Mouse (Mus musculus): ENCODE measurements around the gene Gm26620. TPM values are rescaled to one million over a fixed set of nuclear protein-coding genes. Genes with fewer than 3 reads are reported as not detected.

Gm26620 gene
- polyA plus RNA-seq, 1 experiment from 2014 or later = 0.31 TPM

DNA sequence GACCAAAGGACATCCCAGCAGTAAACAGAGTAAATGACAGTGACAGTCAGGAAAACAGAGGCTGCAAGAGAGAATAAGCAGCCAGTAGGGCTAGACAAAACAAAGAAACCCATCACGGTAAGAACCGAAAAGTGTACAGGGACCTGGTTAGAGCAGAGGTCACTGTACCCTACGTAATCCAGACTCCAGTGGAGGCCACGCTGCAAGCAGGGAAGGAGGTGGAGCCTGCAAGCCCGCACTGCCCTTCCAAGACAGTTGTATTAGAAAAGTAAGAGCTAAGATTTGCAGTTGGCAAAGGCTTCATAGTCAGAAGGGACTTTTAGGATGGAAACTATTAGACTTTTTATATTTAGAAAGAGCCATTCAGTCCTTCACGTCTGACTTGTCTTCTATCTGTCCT is 42.1 kb downstream of the Gm26620 start:
- H3K27me3 ChIP-seq = no peaks in the 10 kb centered on the region

DNA sequence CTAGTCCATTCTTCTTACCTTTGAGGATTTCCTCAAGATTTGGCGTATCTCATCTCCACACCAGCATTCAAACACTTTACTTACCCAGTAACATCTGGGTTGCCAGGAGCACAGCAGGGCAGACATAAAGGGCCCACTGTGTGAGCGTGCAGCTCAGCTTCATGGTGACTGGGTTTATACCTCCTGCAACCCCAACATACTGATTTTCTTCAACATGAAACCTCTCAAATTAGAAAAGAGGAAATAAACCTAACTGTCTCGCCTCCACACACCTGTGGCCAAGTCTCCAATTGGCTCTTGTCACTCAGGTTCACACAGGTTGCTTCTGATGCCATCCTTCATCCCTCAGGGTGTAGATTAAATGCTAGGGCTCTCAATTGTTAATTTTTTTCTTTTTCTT is 42.5 kb downstream of the Gm26620 start, which contains the start of gene Fcrla:
Gene Fcrla (minus strand): TSS at position 206 of the 400 bp plus-strand sequence.
- H3K4me3 ChIP-seq (replicated peaks) = no peak within 1 kb of the TSS
- H3K4me2 ChIP-seq = no peak within 1 kb of the TSS
- no peaks in the 10 kb centered on the region for H3K4me1 ChIP-seq
- H3K27ac ChIP-seq = no peak within 1 kb of the TSS
- H3K27me3 ChIP-seq = no peaks in the 10 kb centered on the region
- H3K36me3 ChIP-seq = no peaks in the 10 kb centered on the region
- no peaks in the 10 kb centered on the region for H3K9me3 ChIP-seq (replicated peaks)
- H3K9ac ChIP-seq = no peak within 1 kb of the TSS
- 76% methylated on average over 3 of the region's 3 CpGs for WGBS
- no peak for ATAC-seq (replicated peaks; ENCODE audit: low FRiP score)

More for the DNA sequence above, 42.1 kb downstream of the Gm26620 start:
- Histone ChIP-seq H3K4me1 (no peaks in the 10 kb centered on the region), H3K9me3 (replicated peaks) (no peaks in the 10 kb centered on the region), H3K27ac (no peak overlapping the region), H3K4me3 (replicated peaks) (no peak overlapping the region), H3K9ac (no peak overlapping the region), H3K36me3 (no peaks in the 10 kb centered on the region), H3K4me2 (no peak overlapping the region)
- 53% methylated on average over 6 of the region's 6 CpGs for WGBS
- ATAC-seq (replicated peaks; ENCODE audit: low FRiP score) = no peak

DNA sequence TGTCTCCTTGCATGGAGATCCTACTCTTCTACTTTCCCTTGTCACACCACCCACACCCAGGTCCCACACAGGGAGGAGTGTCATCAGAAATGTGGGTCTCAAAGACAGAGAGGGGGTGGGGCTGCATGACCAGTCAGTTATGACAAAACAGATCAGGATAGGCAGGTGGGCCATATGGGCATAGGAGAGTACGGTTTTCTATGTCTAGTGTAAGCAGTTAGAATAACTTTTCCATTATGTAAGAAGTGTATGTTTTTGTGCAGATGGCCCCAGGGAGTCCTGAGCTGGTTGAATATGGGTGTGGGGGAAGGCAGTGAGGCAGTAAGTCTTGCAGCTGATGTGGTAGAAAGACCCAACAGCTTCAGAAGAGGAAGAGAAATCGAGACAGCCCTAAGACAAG is 43.6 kb downstream of the Gm26620 start:
- H3K9ac ChIP-seq = no peak overlapping the region
- no peaks in the 10 kb centered on the region for H3K4me1 ChIP-seq
- no peaks in the 10 kb centered on the region for H3K36me3 ChIP-seq
- ATAC-seq (replicated peaks; ENCODE audit: low FRiP score) = no peak
- no peak overlapping the region for H3K4me3 ChIP-seq (replicated peaks)
- WGBS = 80% methylated on average over 2 of the region's 2 CpGs
- no peak overlapping the region for H3K4me2 ChIP-seq
- H3K27me3 ChIP-seq = no peaks in the 10 kb centered on the region
- no peak overlapping the region for H3K27ac ChIP-seq
- H3K9me3 ChIP-seq (replicated peaks) = no peaks in the 10 kb centered on the region

DNA sequence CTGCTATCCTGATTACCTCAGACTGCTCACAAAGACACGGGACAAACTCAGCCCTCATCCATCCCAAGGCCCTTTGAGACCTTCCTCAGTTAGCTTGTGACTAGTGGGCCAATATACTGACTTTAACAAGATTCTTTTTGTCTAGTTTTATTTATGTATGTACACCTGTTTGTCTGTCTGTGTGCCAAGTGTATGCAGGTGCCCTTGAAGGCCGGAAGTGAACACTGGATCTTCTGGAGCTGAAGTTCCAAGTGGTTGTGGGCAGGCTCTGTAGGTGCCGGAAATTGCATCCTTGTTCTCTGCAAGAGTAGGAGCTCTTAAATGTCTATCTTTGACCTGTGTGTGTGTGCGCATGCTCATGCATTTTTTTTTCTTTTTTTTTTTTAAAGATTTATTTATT is 44.4 kb downstream of the Gm26620 start:
- 83% methylated on average over 4 of the region's 4 CpGs for WGBS
- Histone ChIP-seq H3K9me3 (replicated peaks) (no peaks in the 10 kb centered on the region), H3K27ac (no peak overlapping the region), H3K4me2 (no peak overlapping the region), H3K36me3 (no peaks in the 10 kb centered on the region), H3K4me1 (no peaks in the 10 kb centered on the region), H3K27me3 (no peaks in the 10 kb centered on the region), H3K9ac (no peak overlapping the region), H3K4me3 (replicated peaks) (no peak overlapping the region)
- ATAC-seq (replicated peaks; ENCODE audit: low FRiP score) = no peak

DNA sequence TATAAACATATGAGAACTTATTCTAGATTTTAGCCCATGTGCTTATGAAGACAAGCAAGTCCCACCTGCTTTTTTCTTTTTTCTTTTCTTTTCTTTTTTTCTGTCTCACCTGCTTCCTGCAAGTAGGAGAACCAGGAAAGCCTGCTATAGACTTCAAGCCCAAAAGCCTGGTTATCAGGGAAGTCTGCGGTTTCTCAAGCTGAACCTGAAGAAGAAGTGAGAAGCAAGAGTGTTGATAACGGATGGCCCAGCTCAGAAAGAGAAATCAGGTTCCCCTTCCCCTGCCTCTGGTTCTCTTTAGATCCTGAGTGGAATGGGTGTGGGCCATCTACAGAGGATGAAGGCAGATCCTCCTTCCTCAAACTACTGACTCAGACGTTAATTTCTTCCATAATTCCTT is 47.2 kb downstream of the Gm26620 start:
- no peak overlapping the region for H3K4me3 ChIP-seq (replicated peaks)
- H3K36me3 ChIP-seq = no peaks in the 10 kb centered on the region
- no peak overlapping the region for H3K27ac ChIP-seq
- no peak overlapping the region for H3K9ac ChIP-seq
- no peaks in the 10 kb centered on the region for H3K4me1 ChIP-seq
- H3K9me3 ChIP-seq (replicated peaks) = no peaks in the 10 kb centered on the region
- WGBS = 78% methylated on average over 3 of the region's 3 CpGs
- no peak for ATAC-seq (replicated peaks; ENCODE audit: low FRiP score)
- no peak overlapping the region for H3K4me2 ChIP-seq
- no peaks in the 10 kb centered on the region for H3K27me3 ChIP-seq

DNA sequence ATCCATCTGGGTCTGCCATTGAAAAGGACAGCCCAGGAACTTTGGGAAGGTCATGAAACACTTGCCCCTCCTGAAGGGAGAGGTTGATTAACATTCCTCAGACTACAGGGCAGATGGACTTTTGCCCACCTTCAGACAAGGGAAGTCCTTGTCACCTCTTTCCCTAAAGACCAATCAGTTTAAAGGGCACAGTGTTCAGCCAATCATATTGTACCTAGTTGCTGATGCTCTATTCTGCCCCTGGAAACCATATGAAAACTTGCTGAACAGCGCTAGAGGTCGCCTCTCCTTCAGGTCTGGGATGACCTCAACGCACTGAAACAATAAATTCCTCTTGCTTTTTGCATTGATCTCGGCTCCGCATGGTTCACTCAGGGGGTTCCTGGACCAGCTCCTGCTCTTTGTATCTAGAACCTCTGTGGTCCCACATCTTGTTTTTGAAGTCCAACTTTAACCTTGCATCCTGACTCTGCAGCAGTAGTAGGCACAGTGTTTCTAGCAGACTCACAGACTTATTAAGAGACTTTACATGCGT is 48.6 kb downstream of the Gm26620 start:
- Histone ChIP-seq H3K27ac (no peak overlapping the region), H3K9ac (no peak overlapping the region), H3K4me2 (no peak overlapping the region), H3K4me1 (no peaks in the 10 kb centered on the region), H3K4me3 (replicated peaks) (no peak overlapping the region), H3K9me3 (replicated peaks) (no peaks in the 10 kb centered on the region), H3K27me3 (no peaks in the 10 kb centered on the region), H3K36me3 (no peaks in the 10 kb centered on the region)
- 62% methylated on average over 6 of the region's 6 CpGs for WGBS
- no peak for ATAC-seq (replicated peaks; ENCODE audit: low FRiP score)

DNA sequence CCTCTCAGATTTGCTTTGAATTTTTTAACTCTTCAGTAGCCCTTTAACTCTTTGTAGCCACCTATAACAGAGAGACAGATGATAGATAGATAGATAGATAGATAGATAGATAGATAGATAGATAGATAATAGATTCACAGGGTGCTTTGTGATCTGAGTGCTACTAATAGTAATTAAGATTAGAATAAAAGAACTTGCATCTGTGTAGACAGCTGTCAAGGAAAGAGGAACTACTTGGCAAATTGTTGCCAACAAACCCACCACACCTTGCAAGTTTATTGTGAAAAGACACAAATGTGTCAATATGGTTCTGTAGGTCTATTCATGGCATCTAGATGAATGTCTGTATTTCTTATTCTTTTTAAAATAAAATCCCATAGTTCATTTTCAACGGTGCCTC is 49.1 kb downstream of the Gm26620 start:
- H3K27ac ChIP-seq = no peak overlapping the region
- no peak overlapping the region for H3K9ac ChIP-seq
- no peak overlapping the region for H3K4me3 ChIP-seq (replicated peaks)
- 78% methylated on average over 1 of the region's 1 CpGs for WGBS
- H3K4me1 ChIP-seq = no peaks in the 10 kb centered on the region
- H3K36me3 ChIP-seq = no peaks in the 10 kb centered on the region
- no peak overlapping the region for H3K4me2 ChIP-seq
- no peaks in the 10 kb centered on the region for H3K9me3 ChIP-seq (replicated peaks)
- ATAC-seq (replicated peaks; ENCODE audit: low FRiP score) = no peak
- H3K27me3 ChIP-seq = no peaks in the 10 kb centered on the region

DNA sequence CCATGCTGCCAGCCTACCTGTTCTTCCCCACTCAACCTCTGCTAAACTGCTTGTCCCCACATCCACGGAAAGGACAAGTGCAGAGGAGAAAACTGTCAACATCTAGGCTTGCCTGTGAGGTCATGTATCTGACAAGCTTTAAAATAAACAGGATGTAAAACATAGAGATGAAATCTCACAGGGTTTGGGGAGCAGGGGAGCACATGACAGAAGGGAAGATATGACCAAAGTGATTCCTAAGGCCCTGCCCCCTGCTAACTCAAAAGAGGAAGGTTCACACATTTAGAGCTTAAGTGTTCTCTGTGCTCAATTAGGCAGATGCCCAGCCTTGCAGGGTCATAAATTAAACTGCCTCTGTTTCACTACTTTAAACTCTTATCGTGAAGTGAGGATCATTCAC is 49.5 kb downstream of the Gm26620 start:
- no peak overlapping the region for H3K27ac ChIP-seq
- 41% methylated on average over 2 of the region's 2 CpGs for WGBS
- no peak overlapping the region for H3K9ac ChIP-seq
- no peak for ATAC-seq (replicated peaks; ENCODE audit: low FRiP score)
- no peaks in the 10 kb centered on the region for H3K9me3 ChIP-seq (replicated peaks)
- no peak overlapping the region for H3K4me3 ChIP-seq (replicated peaks)
- no peaks in the 10 kb centered on the region for H3K4me1 ChIP-seq
- H3K4me2 ChIP-seq = no peak overlapping the region
- no peaks in the 10 kb centered on the region for H3K36me3 ChIP-seq
- no peaks in the 10 kb centered on the region for H3K27me3 ChIP-seq

Other genes with a start within 250 kb of the Gm26620 start
- 10.9 and 12.0 TPM in 2 replicates for gene Olfml2b, start 240.5 kb upstream of the Gm26620 start, polyA plus RNA-seq (2015; fragmentation: Nextera tagmentation; extraction: Ambion mirVana)
- gene Atf6, start 17.3 kb upstream of the Gm26620 start, polyA plus RNA-seq (2015; fragmentation: Nextera tagmentation; extraction: Ambion mirVana) = 9.1 and 9.2 TPM in 2 replicates
- 35.0 and 39.7 TPM in 2 replicates for gene Dusp12, start 475 bp downstream of the Gm26620 start, polyA plus RNA-seq (2015; fragmentation: Nextera tagmentation; extraction: Ambion mirVana)
- 0.21 TPM in 1 of 2 replicates, not detected in the other for gene Fcrlb, start 27.9 kb downstream of the Gm26620 start, polyA plus RNA-seq (2015; fragmentation: Nextera tagmentation; extraction: Ambion mirVana)
- gene Fcrla, start 42.5 kb downstream of the Gm26620 start, polyA plus RNA-seq (2015; fragmentation: Nextera tagmentation; extraction: Ambion mirVana) = not detected in 2 replicates
- gene Fcgr2b, start 91.5 kb downstream of the Gm26620 start, polyA plus RNA-seq (2015; fragmentation: Nextera tagmentation; extraction: Ambion mirVana) = 1.8 and 2.8 TPM in 2 replicates
- 1.2 and 1.3 TPM in 2 replicates for gene Fcgr4, start 133.9 kb downstream of the Gm26620 start, polyA plus RNA-seq (2015; fragmentation: Nextera tagmentation; extraction: Ambion mirVana)
- gene Fcgr3, start 179.9 kb downstream of the Gm26620 start, polyA plus RNA-seq (2015; fragmentation: Nextera tagmentation; extraction: Ambion mirVana) = 7.8 and 10.5 TPM in 2 replicates
- gene Cfap126, start 228.9 kb downstream of the Gm26620 start, polyA plus RNA-seq (2015; fragmentation: Nextera tagmentation; extraction: Ambion mirVana) = 2.0 and 2.1 TPM in 2 replicates